Mouse (Mus musculus): ENCODE measurements around the gene Gpc5. TPM values are rescaled to one million over a fixed set of nuclear protein-coding genes. Genes with fewer than 3 reads are reported as not detected.
A peak's percentile ranks its signal among the peaks of the same experiment; 100 is the strongest.

The Gpc5 gene
- total RNA-seq (2014; rRNA removed): 8.7 and 10.4 TPM in 2 replicates
- polyA plus RNA-seq (2015; fragmentation: Nextera tagmentation; extraction: Ambion mirVana): 8.0 and 8.2 TPM in 2 replicates

- peak within 1 kb of the TSS; percentile 49 for H3K9ac ChIP-seq
- under 1% methylated on average over 28 of the region's 31 CpGs for WGBS
- no peak; the same call in 1 of the 2 replicates for TF ChIP-seq CTCF (IDR thresholded peaks at IDR 0.05; ENCODE audit: low read depth)
- no peak within 1 kb of the TSS for H3K27ac ChIP-seq (ENCODE audit: low read depth, low read length)
- peaks cover 27% of the 10 kb centered on the region for H3K27me3 ChIP-seq (ENCODE audit: insufficient read depth, low read length)
- peak; percentile 88 for DNase-seq
- peak within 1 kb of the TSS; percentile 72 for H3K4me3 ChIP-seq (ENCODE audit: low read depth, low read length)
- H3K4me1 ChIP-seq (ENCODE audit: insufficient read depth): no peaks in the 10 kb centered on the region
- peak within 1 kb of the TSS; percentile 97 for H3K4me2 ChIP-seq (ENCODE audit: low read depth)
- peak; percentile 100 for ATAC-seq
- no peaks in the 10 kb centered on the region for H3K36me3 ChIP-seq (ENCODE audit: insufficient read depth)
- H3K9me3 ChIP-seq (ENCODE audit: low read length): no peaks in the 10 kb centered on the region
These were observed at the start of gene Gpc5 for GRCm38 (mm10) chr14:115092081-115092480. Gene Gpc5, plus strand, starts transcription at chr14:115092215.

GRCm38 (mm10) chr14:115042660-115043059, 49.4 kb upstream of the Gpc5 start:
- Histone ChIP-seq H3K4me1 (ENCODE audit: insufficient read depth) (peaks cover 4% of the 10 kb centered on the region; the same call in 1 of the 2 replicates), H3K36me3 (ENCODE audit: insufficient read depth) (peaks cover 23% of the 10 kb centered on the region), H3K27me3 (ENCODE audit: insufficient read depth, low read length) (no peaks in the 10 kb centered on the region), H3K9ac (peak overlapping the region; percentile 86), H3K4me2 (ENCODE audit: low read depth) (peak overlapping the region; percentile 96), H3K4me3 (ENCODE audit: low read depth, low read length) (peak overlapping the region; percentile 94), H3K27ac (ENCODE audit: low read depth, low read length) (no peak overlapping the region), H3K9me3 (ENCODE audit: low read length) (no peaks in the 10 kb centered on the region)
- no peak for ATAC-seq
- DNase-seq: no peak
- no peak for TF ChIP-seq CTCF (IDR thresholded peaks at IDR 0.05; ENCODE audit: low read depth)
- 0% methylated on average over 4 of the region's 4 CpGs for WGBS

- Histone ChIP-seq H3K9me3 (ENCODE audit: low read length) (no peaks in the 10 kb centered on the region), H3K9ac (no peak overlapping the region), H3K4me1 (ENCODE audit: insufficient read depth) (peaks cover 4% of the 10 kb centered on the region; the same call in 1 of the 2 replicates), H3K36me3 (ENCODE audit: insufficient read depth) (peaks cover 23% of the 10 kb centered on the region), H3K4me2 (ENCODE audit: low read depth) (peak overlapping the region; percentile 96; the same call in 1 of the 2 replicates), H3K4me3 (ENCODE audit: low read depth, low read length) (no peak overlapping the region), H3K27ac (ENCODE audit: low read depth, low read length) (no peak overlapping the region), H3K27me3 (ENCODE audit: insufficient read depth, low read length) (no peaks in the 10 kb centered on the region)
- ATAC-seq: no peak
- WGBS: 76% methylated on average over 5 of the region's 5 CpGs
- no peak for DNase-seq
- TF ChIP-seq CTCF (IDR thresholded peaks at IDR 0.05; ENCODE audit: low read depth): no peak
These were observed 48.0 kb upstream of the Gpc5 start for GRCm38 (mm10) chr14:115044016-115044415.

- Histone ChIP-seq H3K27me3 (ENCODE audit: insufficient read depth, low read length) (no peaks in the 10 kb centered on the region), H3K9ac (no peak overlapping the region), H3K27ac (ENCODE audit: low read depth, low read length) (no peak overlapping the region), H3K4me3 (ENCODE audit: low read depth, low read length) (no peak overlapping the region), H3K4me2 (ENCODE audit: low read depth) (no peak overlapping the region), H3K9me3 (ENCODE audit: low read length) (no peaks in the 10 kb centered on the region), H3K36me3 (ENCODE audit: insufficient read depth) (peaks cover 23% of the 10 kb centered on the region), H3K4me1 (ENCODE audit: insufficient read depth) (peaks cover 4% of the 10 kb centered on the region; the same call in 1 of the 2 replicates)
- 52% methylated on average over 3 of the region's 3 CpGs for WGBS
- TF ChIP-seq CTCF (IDR thresholded peaks at IDR 0.05; ENCODE audit: low read depth): no peak
- ATAC-seq: no peak
- DNase-seq: no peak
These were observed 46.3 kb upstream of the Gpc5 start for GRCm38 (mm10) chr14:115045712-115046111.

GRCm38 (mm10) chr14:115047316-115047715, 44.7 kb upstream of the Gpc5 start:
- Histone ChIP-seq H3K9ac (no peak overlapping the region), H3K36me3 (ENCODE audit: insufficient read depth) (peaks cover 23% of the 10 kb centered on the region), H3K27ac (ENCODE audit: low read depth, low read length) (no peak overlapping the region), H3K4me1 (ENCODE audit: insufficient read depth) (peaks cover 4% of the 10 kb centered on the region; the same call in 1 of the 2 replicates), H3K4me2 (ENCODE audit: low read depth) (no peak overlapping the region), H3K27me3 (ENCODE audit: insufficient read depth, low read length) (no peaks in the 10 kb centered on the region), H3K4me3 (ENCODE audit: low read depth, low read length) (no peak overlapping the region), H3K9me3 (ENCODE audit: low read length) (no peaks in the 10 kb centered on the region)
- DNase-seq: no peak
- WGBS: 88% methylated on average over 3 of the region's 3 CpGs
- TF ChIP-seq CTCF (IDR thresholded peaks at IDR 0.05; ENCODE audit: low read depth): no peak
- no peak for ATAC-seq

GRCm38 (mm10) chr14:115047990-115048862, 43.8 kb upstream of the Gpc5 start:
- ATAC-seq: no peak
- H3K9ac ChIP-seq: no peak overlapping the region
- no peaks in the 10 kb centered on the region for H3K4me1 ChIP-seq (ENCODE audit: insufficient read depth)
- no peaks in the 10 kb centered on the region for H3K9me3 ChIP-seq (ENCODE audit: low read length)
- H3K36me3 ChIP-seq (ENCODE audit: insufficient read depth): peaks cover 23% of the 10 kb centered on the region
- no peak for TF ChIP-seq CTCF (IDR thresholded peaks at IDR 0.05; ENCODE audit: low read depth)
- no peak overlapping the region for H3K27ac ChIP-seq (ENCODE audit: low read depth, low read length)
- H3K4me3 ChIP-seq (ENCODE audit: low read depth, low read length): no peak overlapping the region
- no peak for DNase-seq
- H3K4me2 ChIP-seq (ENCODE audit: low read depth): no peak overlapping the region
- 60% methylated on average over 5 of the region's 5 CpGs for WGBS
- no peaks in the 10 kb centered on the region for H3K27me3 ChIP-seq (ENCODE audit: insufficient read depth, low read length)

Data from forebrain, postnatal 0 days (tissue).